Mouse (Mus musculus): ENCODE results near the gene Stk38.

DNA sequence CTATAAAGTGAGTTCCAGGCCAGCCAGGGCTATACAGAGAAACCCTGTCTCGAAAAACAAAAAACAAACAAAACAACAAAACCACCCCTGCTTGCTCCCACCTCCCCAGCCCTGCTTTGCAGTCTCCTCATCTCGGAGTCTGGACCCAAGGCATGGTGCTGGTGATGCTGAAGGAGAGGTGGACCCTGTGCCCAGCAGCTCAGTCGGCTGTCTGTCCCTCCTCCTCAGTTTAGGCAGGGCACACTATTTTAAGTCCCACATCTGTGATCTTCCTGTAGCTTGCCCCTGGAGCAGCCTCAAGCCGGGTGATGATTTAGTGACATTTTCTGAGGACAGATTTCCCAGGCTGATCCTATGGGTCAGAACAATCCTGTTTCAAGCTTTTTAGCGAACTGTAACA is 47.8 kb upstream of the Stk38 start:
- TF ChIP-seq CTCF (IDR thresholded peaks at IDR 0.05; ENCODE audit: borderline replicate concordance, insufficient read depth, low read depth, low read length) (no peak), POLR2A (IDR thresholded peaks at IDR 0.05; ENCODE audit: borderline replicate concordance, insufficient read depth, low read length) (no peak)
